Mouse (Mus musculus) stomach, embryonic 16.5 days (tissue): ENCODE results near the gene Bcl11a. TPM values are rescaled to one million over a fixed set of nuclear protein-coding genes. Genes with fewer than 3 reads are reported as not detected.

Experiments used
- ATAC-seq: fragments of 200-750 bp; cut with Nextera tagmentation; 2 replicates; pipeline ENCODE4 v1.8.0; 2017; ENCODE audit warnings: moderate number of reproducible peaks, moderate TSS enrichment; ENCODE audit not compliant: insufficient read depth, low FRiP score
- H3K27ac ChIP-seq: fragments of 300-500 bp; sonication (generic); 2 replicates; pipeline ENCODE4 v1.5.1; 2014; ENCODE audit warnings: low read length
- H3K27me3 ChIP-seq: fragments of 300-500 bp; sonication (generic); 2 replicates; pipeline ENCODE4 v1.6.1; 2014; ENCODE audit warnings: low read length, control low read depth, mixed read lengths; ENCODE audit not compliant: control insufficient read depth, insufficient read depth
- H3K36me3 ChIP-seq: fragments of 300-500 bp; sonication (generic); 2 replicates; pipeline ENCODE4 v1.6.1; 2014; ENCODE audit warnings: low read length; ENCODE audit not compliant: control insufficient read depth, insufficient read depth
- H3K4me1 ChIP-seq: fragments of 300-500 bp; sonication (generic); 2 replicates; pipeline ENCODE4 v1.6.1; 2014; ENCODE audit warnings: low read length, control low read depth, mixed read lengths; ENCODE audit not compliant: control insufficient read depth, insufficient read depth
- H3K4me2 ChIP-seq: fragments of 300-500 bp; sonication (generic); 2 replicates; pipeline ENCODE4 v1.6.1; 2014; ENCODE audit warnings: low read depth, low read length, mixed read lengths
- H3K4me3 ChIP-seq: fragments of 300-500 bp; sonication (generic); replicated peaks from 2 replicates; pipeline ENCODE4 v1.5.1; 2014; ENCODE audit warnings: mild to moderate bottlenecking, low read length
- H3K9ac ChIP-seq: fragments of 300-500 bp; sonication (generic); 2 replicates; pipeline ENCODE4 v1.6.1; 2014; ENCODE audit warnings: low read length
- H3K9me3 ChIP-seq: fragments of 300-500 bp; sonication (generic); replicated peaks from 2 replicates; pipeline ENCODE4 v1.6.1; 2016; ENCODE audit warnings: low read length, control low read depth; ENCODE audit not compliant: control insufficient read depth
- WGBS: fragments of 180-500 bp; shearing (Covaris S2); extraction: QIAGEN DNeasy Blood & Tissue Kit; methylation state at CpG from one replicate; pipeline ENCODE4 v1.1.7; 2014; 5-methylcytosine and 5-hydroxymethylcytosine counted together
- polyA plus RNA-seq: library from polyadenylated mRNA; unstranded; fragments of >200 nt; fragmentation: Nextera tagmentation; extraction: Ambion mirVana; gene quantifications from 2 replicates; pipeline ENCODE4 v1.2.1, GENCODE M21; 2015

Gene Bcl11a
- polyA plus RNA-seq, 1 experiment from 2014 or later = 24.9 TPM

GRCm38 (mm10) chr11:24162056-24162455 is 84.2 kb downstream of the Bcl11a start:
- no peak overlapping the region for H3K9ac ChIP-seq
- peaks cover 7% of the 10 kb centered on the region; the same call in 1 of the 2 replicates for H3K4me1 ChIP-seq
- no peaks in the 10 kb centered on the region for H3K9me3 ChIP-seq
- WGBS = 41% methylated on average over 7 of the region's 7 CpGs
- H3K4me2 ChIP-seq = no peak overlapping the region
- H3K27me3 ChIP-seq = no peaks in the 10 kb centered on the region
- H3K4me3 ChIP-seq = no peak overlapping the region
- no peak overlapping the region for H3K27ac ChIP-seq
- H3K36me3 ChIP-seq = peaks cover 11% of the 10 kb centered on the region
- peak; percentile 37; the same call in 1 of the 2 replicates for ATAC-seq

GRCm38 (mm10) chr11:24163072-24163471 is 85.2 kb downstream of the Bcl11a start:
- no peak overlapping the region for H3K4me2 ChIP-seq
- 96% methylated on average over 8 of the region's 8 CpGs for WGBS
- no peak for ATAC-seq
- H3K9me3 ChIP-seq = no peaks in the 10 kb centered on the region
- H3K4me3 ChIP-seq = no peak overlapping the region
- H3K36me3 ChIP-seq = peaks cover 11% of the 10 kb centered on the region
- H3K27ac ChIP-seq = no peak overlapping the region
- H3K9ac ChIP-seq = no peak overlapping the region
- H3K4me1 ChIP-seq = peaks cover 7% of the 10 kb centered on the region; the same call in 1 of the 2 replicates
- no peaks in the 10 kb centered on the region for H3K27me3 ChIP-seq

- ATAC-seq = no peak
- Histone ChIP-seq H3K9ac (no peak overlapping the region), H3K36me3 (peaks cover 11% of the 10 kb centered on the region), H3K4me3 (no peak overlapping the region), H3K27ac (no peak overlapping the region), H3K4me1 (peaks cover 7% of the 10 kb centered on the region; the same call in 1 of the 2 replicates), H3K4me2 (no peak overlapping the region), H3K27me3 (no peaks in the 10 kb centered on the region), H3K9me3 (no peaks in the 10 kb centered on the region)
- WGBS = 91% methylated on average over 26 of the region's 26 CpGs
Measured at GRCm38 (mm10) chr11:24164065-24164464, 86.2 kb downstream of the Bcl11a start.

GRCm38 (mm10) chr11:24171675-24172285 is 93.9 kb downstream of the Bcl11a start:
- no peak for ATAC-seq
- Histone ChIP-seq H3K27me3 (no peaks in the 10 kb centered on the region), H3K9ac (no peak overlapping the region), H3K27ac (no peak overlapping the region), H3K9me3 (no peaks in the 10 kb centered on the region), H3K4me1 (no peaks in the 10 kb centered on the region), H3K4me2 (no peak overlapping the region), H3K4me3 (no peak overlapping the region), H3K36me3 (0 out of 2 replicates have a peak, but pooled peaks cover 5% of the 10 kb centered on the region)
- 81% methylated on average over 5 of the region's 5 CpGs for WGBS

- Histone ChIP-seq H3K9ac (no peak overlapping the region), H3K4me3 (no peak overlapping the region), H3K27ac (no peak overlapping the region), H3K27me3 (no peaks in the 10 kb centered on the region), H3K4me1 (no peaks in the 10 kb centered on the region), H3K9me3 (no peaks in the 10 kb centered on the region), H3K36me3 (0 out of 2 replicates have a peak, but pooled peaks cover 5% of the 10 kb centered on the region), H3K4me2 (no peak overlapping the region)
- ATAC-seq = no peak
- 94% methylated on average over 17 of the region's 17 CpGs for WGBS
Measured at GRCm38 (mm10) chr11:24172585-24172984, 94.7 kb downstream of the Bcl11a start.

GRCm38 (mm10) chr11:24174161-24174792 is 96.4 kb downstream of the Bcl11a start:
- Histone ChIP-seq H3K4me2 (no peak overlapping the region), H3K4me3 (no peak overlapping the region), H3K9ac (no peak overlapping the region), H3K9me3 (no peaks in the 10 kb centered on the region), H3K27ac (no peak overlapping the region), H3K27me3 (no peaks in the 10 kb centered on the region), H3K4me1 (no peaks in the 10 kb centered on the region), H3K36me3 (0 out of 2 replicates have a peak, but pooled peaks cover 5% of the 10 kb centered on the region)
- no peak for ATAC-seq
- 52% methylated on average over 2 of the region's 2 CpGs for WGBS

- Histone ChIP-seq H3K27ac (no peak overlapping the region), H3K36me3 (0 out of 2 replicates have a peak, but pooled peaks cover 5% of the 10 kb centered on the region), H3K9me3 (no peaks in the 10 kb centered on the region), H3K9ac (no peak overlapping the region), H3K4me1 (no peaks in the 10 kb centered on the region), H3K27me3 (no peaks in the 10 kb centered on the region), H3K4me3 (no peak overlapping the region), H3K4me2 (no peak overlapping the region)
- ATAC-seq = no peak
- 82% methylated on average over 4 of the region's 4 CpGs for WGBS
Measured at GRCm38 (mm10) chr11:24177458-24177857, 99.6 kb downstream of the Bcl11a start.

- Histone ChIP-seq H3K4me1 (no peaks in the 10 kb centered on the region), H3K27ac (no peak overlapping the region), H3K27me3 (no peaks in the 10 kb centered on the region), H3K9me3 (no peaks in the 10 kb centered on the region), H3K4me3 (no peak overlapping the region), H3K36me3 (no peaks in the 10 kb centered on the region), H3K4me2 (no peak overlapping the region), H3K9ac (no peak overlapping the region)
- WGBS = 93% methylated on average over 6 of the region's 6 CpGs
- ATAC-seq = no peak
Measured at GRCm38 (mm10) chr11:24178823-24179476, 101.1 kb downstream of the Bcl11a start.

GRCm38 (mm10) chr11:24180040-24180439 is 102.2 kb downstream of the Bcl11a start:
- no peak overlapping the region for H3K27ac ChIP-seq
- no peak overlapping the region for H3K9ac ChIP-seq
- H3K9me3 ChIP-seq = no peaks in the 10 kb centered on the region
- H3K4me1 ChIP-seq = no peaks in the 10 kb centered on the region
- H3K27me3 ChIP-seq = no peaks in the 10 kb centered on the region
- H3K4me2 ChIP-seq = no peak overlapping the region
- 70% methylated on average over 7 of the region's 7 CpGs for WGBS
- ATAC-seq = no peak
- H3K36me3 ChIP-seq = no peaks in the 10 kb centered on the region
- H3K4me3 ChIP-seq = no peak overlapping the region
